Mouse (Mus musculus) midbrain, embryonic 14.5 days (tissue): ENCODE measurements around the gene Cfd. TPM values are rescaled to one million over a fixed set of nuclear protein-coding genes. Genes with fewer than 3 reads are reported as not detected.

Experiments
- ATAC-seq: fragments of 200-750 bp; cut with Nextera tagmentation; 2 replicates; pipeline ENCODE4 v1.8.0; 2017; ENCODE audit warnings: moderate number of reproducible peaks, moderate library complexity; ENCODE audit not compliant: low FRiP score, low TSS enrichment
- DNase-seq: peaks from one replicate; pipeline ENCODE4 v3.0.0-alpha.2; 2015
- H3K27ac ChIP-seq: fragments of 300-500 bp; sonication (generic); replicated peaks from 2 replicates; pipeline ENCODE4 v1.5.1; 2014; ENCODE audit warnings: mild to moderate bottlenecking, low read depth, low read length, moderate library complexity
- H3K27me3 ChIP-seq: fragments of 300-500 bp; sonication (generic); 2 replicates; pipeline ENCODE4 v1.6.1; 2014; ENCODE audit warnings: low read length, control low read depth, mixed read lengths; ENCODE audit not compliant: control insufficient read depth, insufficient read depth
- H3K36me3 ChIP-seq: fragments of 300-500 bp; sonication (generic); 2 replicates; pipeline ENCODE4 v1.6.1; 2014; ENCODE audit warnings: low read length, control low read depth; ENCODE audit not compliant: control insufficient read depth, insufficient read depth
- H3K4me1 ChIP-seq: fragments of 300-500 bp; sonication (generic); 2 replicates; pipeline ENCODE4 v1.6.1; 2014; ENCODE audit warnings: mild to moderate bottlenecking, antibody characterized with exemption, low read length, control low read depth; ENCODE audit not compliant: control insufficient read depth, insufficient read depth
- H3K4me2 ChIP-seq: fragments of 300-500 bp; sonication (generic); 2 replicates; pipeline ENCODE4 v1.6.1; 2014; ENCODE audit warnings: mild to moderate bottlenecking, low read length, moderate library complexity
- H3K4me3 ChIP-seq: fragments of 300-500 bp; sonication (generic); replicated peaks from 2 replicates; pipeline ENCODE4 v1.5.1; 2014; ENCODE audit warnings: low read depth, low read length
- H3K9ac ChIP-seq: fragments of 300-500 bp; sonication (generic); replicated peaks from 2 replicates; pipeline ENCODE4 v1.6.1; 2014; ENCODE audit warnings: mild to moderate bottlenecking, low read length, moderate library complexity
- H3K9me3 ChIP-seq: fragments of 300-500 bp; sonication (generic); 2 replicates; pipeline ENCODE4 v1.6.1; 2016; ENCODE audit warnings: low read length, control low read depth, mixed read lengths; ENCODE audit not compliant: control insufficient read depth
- WGBS: fragments of 180-500 bp; shearing (Covaris S2); extraction: QIAGEN DNeasy Blood & Tissue Kit; methylation state at CpG from one replicate; pipeline ENCODE4 v1.1.7; 2014; 5-methylcytosine and 5-hydroxymethylcytosine counted together
- polyA plus RNA-seq: library from polyadenylated mRNA; unstranded; fragments of >200 nt; fragmentation: Nextera tagmentation; extraction: Ambion mirVana; gene quantifications from 2 replicates; pipeline ENCODE4 v1.2.1, GENCODE M21; 2014

The Cfd gene
- polyA plus RNA-seq, 1 experiment from 2014 or later: not detected

GRCm38 (mm10) chr10:79864351-79865188 is 26.1 kb upstream of the Cfd start:
- DNase-seq (no peak), ATAC-seq (no peak)
- no peaks in the 10 kb centered on the region for H3K27me3 ChIP-seq
- no peaks in the 10 kb centered on the region for H3K9me3 ChIP-seq
- WGBS: 61% methylated on average over 10 of the region's 10 CpGs
- peaks cover 83% of the 10 kb centered on the region for H3K36me3 ChIP-seq
- H3K27ac ChIP-seq: peak overlapping the region; percentile 41; the same call in 1 of the 2 replicates
- H3K4me1 ChIP-seq: 0 out of 2 replicates have a peak, but pooled peaks cover 5% of the 10 kb centered on the region
- no peak overlapping the region for H3K4me3 ChIP-seq
- no peak overlapping the region for H3K4me2 ChIP-seq
- no peak overlapping the region; the same call in 1 of the 2 replicates for H3K9ac ChIP-seq

GRCm38 (mm10) chr10:79865189-79865601 is 25.5 kb upstream of the Cfd start:
- Histone ChIP-seq H3K4me2 (no peak overlapping the region), H3K36me3 (peaks cover 83% of the 10 kb centered on the region), H3K9me3 (no peaks in the 10 kb centered on the region), H3K4me3 (no peak overlapping the region), H3K9ac (no peak overlapping the region; the same call in 1 of the 2 replicates), H3K4me1 (0 out of 2 replicates have a peak, but pooled peaks cover 5% of the 10 kb centered on the region), H3K27ac (peak overlapping the region; percentile 41; the same call in 1 of the 2 replicates), H3K27me3 (no peaks in the 10 kb centered on the region)
- 0 out of 2 replicates have a peak, but pooled peaks have one; percentile 14 for ATAC-seq
- 62% methylated on average over 12 of the region's 12 CpGs for WGBS
- DNase-seq: no peak

DNA sequence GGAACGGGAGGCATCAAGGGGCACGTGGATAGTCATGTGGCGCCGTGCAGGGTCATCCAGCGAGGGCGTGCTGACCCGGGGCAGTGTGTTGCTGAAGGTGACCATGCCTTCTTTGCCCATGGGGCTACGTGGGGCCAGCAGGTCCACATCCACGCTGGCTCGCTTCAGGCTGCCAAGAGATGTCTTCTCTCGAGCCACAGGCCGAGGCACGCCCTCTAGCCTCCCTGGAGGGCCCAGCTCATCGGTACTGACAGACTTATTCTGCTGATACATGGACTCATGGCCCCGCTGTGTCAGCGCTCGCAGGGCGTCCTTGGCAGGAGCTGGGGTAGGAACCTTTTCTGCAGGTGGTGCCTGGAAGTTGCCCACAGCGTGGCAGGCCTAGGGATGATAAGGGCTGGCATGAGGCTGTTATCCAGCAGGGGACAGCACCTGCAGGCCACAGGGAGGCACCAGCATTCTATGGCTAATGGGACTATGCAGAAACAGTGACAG is 24.8 kb upstream of the Cfd start:
- no peaks in the 10 kb centered on the region for H3K27me3 ChIP-seq
- WGBS: 69% methylated on average over 19 of the region's 19 CpGs
- H3K4me3 ChIP-seq: no peak overlapping the region
- no peaks in the 10 kb centered on the region for H3K9me3 ChIP-seq
- H3K27ac ChIP-seq: 0 out of 2 replicates have a peak overlapping the region, but pooled peaks have one; percentile 13
- H3K4me1 ChIP-seq: 0 out of 2 replicates have a peak, but pooled peaks cover 5% of the 10 kb centered on the region
- no peak overlapping the region; the same call in 1 of the 2 replicates for H3K9ac ChIP-seq
- ATAC-seq: no peak
- H3K36me3 ChIP-seq: peaks cover 81% of the 10 kb centered on the region
- no peak for DNase-seq
- H3K4me2 ChIP-seq: no peak overlapping the region

GRCm38 (mm10) chr10:79866601-79867000 is 24.1 kb upstream of the Cfd start:
- Histone ChIP-seq H3K36me3 (peaks cover 80% of the 10 kb centered on the region), H3K27ac (no peak overlapping the region), H3K9ac (no peak overlapping the region), H3K4me1 (peaks cover 7% of the 10 kb centered on the region; the same call in 1 of the 2 replicates), H3K27me3 (no peaks in the 10 kb centered on the region), H3K4me3 (no peak overlapping the region), H3K4me2 (no peak overlapping the region), H3K9me3 (no peaks in the 10 kb centered on the region)
- ATAC-seq: no peak
- no peak for DNase-seq
- WGBS: 84% methylated on average over 11 of the region's 11 CpGs

- H3K36me3 ChIP-seq: peaks cover 34% of the 10 kb centered on the region
- no peak for ATAC-seq
- H3K27ac ChIP-seq: no peak overlapping the region
- peak overlapping the region; percentile 97 for H3K4me2 ChIP-seq
- H3K9me3 ChIP-seq: no peaks in the 10 kb centered on the region
- peaks cover 28% of the 10 kb centered on the region for H3K4me1 ChIP-seq
- WGBS: 89% methylated on average over 8 of the region's 8 CpGs
- H3K27me3 ChIP-seq: no peaks in the 10 kb centered on the region
- H3K9ac ChIP-seq: no peak overlapping the region
- H3K4me3 ChIP-seq: peak overlapping the region; percentile 89; the same call in 1 of the 2 replicates
- DNase-seq: no peak
Measured at GRCm38 (mm10) chr10:79871845-79872244, 18.8 kb upstream of the Cfd start.

DNA sequence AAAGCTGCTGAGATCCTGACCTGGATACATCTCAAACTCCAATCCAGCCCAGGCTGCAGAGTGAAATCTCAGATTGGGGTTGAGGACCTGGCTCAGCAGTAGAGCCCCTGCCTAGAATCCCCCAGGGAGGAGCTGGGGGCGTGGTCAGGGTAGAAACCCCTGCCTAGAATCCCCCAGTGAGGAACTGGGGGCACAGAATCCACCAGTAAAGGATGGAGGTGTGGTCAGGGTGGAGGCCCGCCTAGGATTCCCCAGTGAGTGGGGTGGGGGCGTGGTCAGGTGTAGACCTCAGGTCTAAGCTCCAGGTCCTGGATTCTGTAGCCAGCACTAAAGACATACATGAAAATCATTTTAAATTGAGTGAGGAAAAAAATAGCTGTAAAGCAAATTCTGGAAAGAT is 17.8 kb upstream of the Cfd start:
- Histone ChIP-seq H3K9ac (peak overlapping the region; percentile 94), H3K36me3 (peaks cover 26% of the 10 kb centered on the region), H3K9me3 (no peaks in the 10 kb centered on the region), H3K4me3 (peak overlapping the region; percentile 89), H3K4me1 (peaks cover 28% of the 10 kb centered on the region), H3K27ac (peak overlapping the region; percentile 97), H3K27me3 (no peaks in the 10 kb centered on the region), H3K4me2 (peak overlapping the region; percentile 97)
- DNase-seq (no peak), ATAC-seq (peak; percentile 4; the same call in 1 of the 2 replicates)
- 32% methylated on average over 3 of the region's 3 CpGs for WGBS

- no peak for ATAC-seq
- Histone ChIP-seq H3K4me1 (peaks cover 28% of the 10 kb centered on the region), H3K9me3 (no peaks in the 10 kb centered on the region), H3K36me3 (peaks cover 26% of the 10 kb centered on the region), H3K9ac (peak overlapping the region; percentile 94), H3K4me2 (peak overlapping the region; percentile 97), H3K27ac (peak overlapping the region; percentile 97), H3K27me3 (no peaks in the 10 kb centered on the region), H3K4me3 (peak overlapping the region; percentile 89)
- WGBS: 2% methylated on average over 6 of the region's 6 CpGs
- DNase-seq: peak; percentile 55
Measured at GRCm38 (mm10) chr10:79873313-79873712, 17.3 kb upstream of the Cfd start.

DNA sequence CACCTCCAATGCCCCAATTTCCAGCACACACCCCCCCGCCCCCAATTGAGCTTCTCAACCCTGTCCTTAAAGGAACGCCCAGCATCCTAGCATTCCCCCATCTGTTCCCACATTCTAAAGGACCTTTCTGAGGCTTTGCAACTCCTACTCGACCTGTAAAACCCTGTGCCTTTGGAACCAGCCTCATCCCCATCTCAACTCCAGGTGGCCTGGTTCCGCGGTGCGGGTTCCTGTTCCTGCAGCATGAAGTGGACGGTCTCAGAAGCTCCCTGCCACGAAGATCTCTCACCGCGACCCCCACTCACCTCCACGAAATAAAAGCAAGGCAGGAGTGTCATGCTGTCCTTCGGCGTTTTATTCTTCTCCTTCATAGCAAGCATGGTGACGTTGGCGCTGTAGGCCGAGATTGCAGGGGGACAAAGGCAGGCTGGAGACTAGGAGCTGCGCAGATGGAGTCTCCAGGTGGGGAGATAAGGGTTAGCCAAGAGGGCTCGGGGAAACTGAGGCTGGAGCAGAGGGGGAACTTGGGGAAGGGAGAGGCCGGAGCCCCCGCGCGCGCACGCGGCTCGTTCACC is 16.9 kb upstream of the Cfd start:
- Histone ChIP-seq H3K9ac (peak overlapping the region; percentile 94), H3K4me3 (peak overlapping the region; percentile 89), H3K27me3 (no peaks in the 10 kb centered on the region), H3K9me3 (no peaks in the 10 kb centered on the region), H3K4me2 (peak overlapping the region; percentile 97), H3K4me1 (peaks cover 28% of the 10 kb centered on the region), H3K36me3 (peaks cover 26% of the 10 kb centered on the region), H3K27ac (peak overlapping the region; percentile 97)
- WGBS: under 1% methylated on average over 26 of the region's 26 CpGs
- no peak for DNase-seq
- no peak for ATAC-seq
